ENCODE assay signal across 15 mouse cellular contexts in genomic region chr6:112788617-112789016, GRCm38 (mm10).
DNase-seq lines count a peak whose midpoint lies in the region; ATAC-seq lines count a peak whose summit lies in the region.
"Had no signal": no experiment of that assay in that cellular context is flagged by ENCODE, and none has a peak within 500 bp of the region (broad histone marks: within the 10 kb centered on the region; RNA-seq: fewer than 3 reads in every experiment).

No protein-coding gene starts in this region.

- H3K9ac ChIP-seq in neural tube, embryonic 12.5 days, result no peak overlapping the region
- no peak overlapping the region for H3K9ac ChIP-seq in midbrain, embryonic 12.5 days (replicated peaks)
- H3K9ac ChIP-seq: embryonic facial prominence, embryonic 13.5 days; limb, embryonic 13.5 days; lung, embryonic 15.5 days had no signal

- DNase-seq in cerebellum, adult 11 months, result no peak
- DNase-seq in neural tube, embryonic 10.5 days (ENCODE audit: extremely low spot score, low spot score), result no peak
- peak; percentile 89 for DNase-seq in retina, postnatal 1 day
- no peak for DNase-seq in right cerebral cortex, postnatal 36 days (ENCODE audit: low spot score in 2 of 2)
- no peak for DNase-seq in spleen, postnatal 36 days (ENCODE audit: low spot score in 2 of 2)
- DNase-seq: cerebellum, adult 9-11 months; kidney, postnatal 36 days had no signal

- H3K27ac ChIP-seq in neural tube, embryonic 12.5 days, result no peak overlapping the region
- H3K27ac ChIP-seq in midbrain, embryonic 12.5 days (replicated peaks), result peak overlapping the region; percentile 54
- H3K27ac ChIP-seq: embryonic facial prominence, embryonic 13.5 days; limb, embryonic 13.5 days; lung, embryonic 15.5 days had no signal

- H3K9me3 ChIP-seq in neural tube, embryonic 12.5 days, result no peaks in the 10 kb centered on the region
- H3K9me3 ChIP-seq in midbrain, embryonic 12.5 days, result no peaks in the 10 kb centered on the region
- H3K9me3 ChIP-seq: embryonic facial prominence, embryonic 13.5 days; limb, embryonic 13.5 days; lung, embryonic 15.5 days had no signal

- H3K36me3 ChIP-seq in neural tube, embryonic 12.5 days, result peaks cover 13% of the 10 kb centered on the region
- peaks cover 27% of the 10 kb centered on the region for H3K36me3 ChIP-seq in midbrain, embryonic 12.5 days
- H3K36me3 ChIP-seq: embryonic facial prominence, embryonic 13.5 days; lung, embryonic 15.5 days had no signal

- H3K4me2 ChIP-seq in neural tube, embryonic 12.5 days (replicated peaks), result no peak overlapping the region
- no peak overlapping the region for H3K4me2 ChIP-seq in midbrain, embryonic 12.5 days (replicated peaks)
- H3K4me2 ChIP-seq: embryonic facial prominence, embryonic 13.5 days; limb, embryonic 13.5 days; lung, embryonic 15.5 days had no signal

- peaks cover 6% of the 10 kb centered on the region; the same call in 1 of the 2 replicates for H3K4me1 ChIP-seq in neural tube, embryonic 12.5 days
- peaks cover 18% of the 10 kb centered on the region for H3K4me1 ChIP-seq in midbrain, embryonic 12.5 days
- H3K4me1 ChIP-seq: embryonic facial prominence, embryonic 13.5 days; limb, embryonic 13.5 days had no signal

- 31% methylated on average over 10 of the region's 10 CpGs for WGBS in neural tube, embryonic 12.5 days
- WGBS in midbrain, embryonic 12.5 days, result 25% methylated on average over 10 of the region's 10 CpGs

- 0 out of 2 replicates have a peak, but pooled peaks have one; percentile 21 for ATAC-seq in cerebellum, adult (ENCODE audit: insufficient number of reproducible peaks, low FRiP score, low TSS enrichment)
- ATAC-seq in neural tube, embryonic 12.5 days (ENCODE audit: low FRiP score, low read depth), result peak; percentile 37; the same call in 1 of the 2 replicates
- ATAC-seq in midbrain, embryonic 12.5 days (ENCODE audit: low FRiP score, low read depth), result peak; percentile 39; the same call in 1 of the 2 replicates
- ATAC-seq: intestine, embryonic 16.5 days had no signal

- no peak overlapping the region for H3K4me3 ChIP-seq in neural tube, embryonic 12.5 days
- H3K4me3 ChIP-seq in midbrain, embryonic 12.5 days, result no peak overlapping the region
- H3K4me3 ChIP-seq: embryonic facial prominence, embryonic 13.5 days; limb, embryonic 13.5 days; lung, embryonic 15.5 days had no signal

- H3K27me3 ChIP-seq in neural tube, embryonic 12.5 days (replicated peaks), result no peaks in the 10 kb centered on the region
- H3K27me3 ChIP-seq in midbrain, embryonic 12.5 days, result no peaks in the 10 kb centered on the region
- H3K27me3 ChIP-seq: CH12.LX; embryonic facial prominence, embryonic 13.5 days; limb, embryonic 13.5 days; lung, embryonic 15.5 days had no signal
